Mouse (Mus musculus) hindbrain, embryonic 14.5 days (tissue): ENCODE data around the gene Hmg20b. TPM values are rescaled to one million over a fixed set of nuclear protein-coding genes. Genes with fewer than 3 reads are reported as not detected.

Experiments
- ATAC-seq: fragments of 200-750 bp; cut with Nextera tagmentation; 2 replicates; pipeline ENCODE4 v1.8.0; 2017; ENCODE audit warnings: moderate number of reproducible peaks, mild to moderate bottlenecking, moderate TSS enrichment, moderate library complexity; ENCODE audit not compliant: low FRiP score
- DNase-seq: peaks from one replicate; pipeline ENCODE4 v3.0.0-alpha.2; 2015; ENCODE audit warnings: low spot score
- H3K27ac ChIP-seq: fragments of 300-500 bp; sonication (generic); 2 replicates; pipeline ENCODE4 v1.5.1; 2014; ENCODE audit warnings: mild to moderate bottlenecking, moderate library complexity
- H3K27me3 ChIP-seq: fragments of 300-500 bp; sonication (generic); 2 replicates; pipeline ENCODE4 v1.6.1; 2014; ENCODE audit warnings: mild to moderate bottlenecking, low read length, mixed read lengths; ENCODE audit not compliant: control insufficient read depth, insufficient read depth
- H3K36me3 ChIP-seq: fragments of 300-500 bp; sonication (generic); replicated peaks from 2 replicates; pipeline ENCODE4 v1.6.1; 2014; ENCODE audit not compliant: control insufficient read depth, insufficient read depth
- H3K4me1 ChIP-seq: fragments of 300-500 bp; sonication (generic); replicated peaks from 2 replicates; pipeline ENCODE4 v1.6.1; 2014; ENCODE audit warnings: antibody characterized with exemption, low read length, mixed read lengths; ENCODE audit not compliant: control insufficient read depth, insufficient read depth
- H3K4me2 ChIP-seq: fragments of 300-500 bp; sonication (generic); replicated peaks from 2 replicates; pipeline ENCODE4 v1.6.1; 2014; ENCODE audit warnings: mild to moderate bottlenecking, moderate library complexity
- H3K4me3 ChIP-seq: fragments of 300-500 bp; sonication (generic); replicated peaks from 2 replicates; pipeline ENCODE4 v1.5.1; 2014; ENCODE audit warnings: mild to moderate bottlenecking, low read length
- H3K9ac ChIP-seq: fragments of 300-500 bp; sonication (generic); 2 replicates; pipeline ENCODE4 v1.6.1; 2014
- H3K9me3 ChIP-seq: fragments of 300-500 bp; sonication (generic); 2 replicates; pipeline ENCODE4 v1.6.1; 2016; ENCODE audit warnings: low read length; ENCODE audit not compliant: control insufficient read depth
- WGBS: fragments of 180-500 bp; shearing (Covaris S2); extraction: QIAGEN DNeasy Blood & Tissue Kit; methylation state at CpG from one replicate; pipeline ENCODE4 v1.1.7; 2014; 5-methylcytosine and 5-hydroxymethylcytosine counted together
- polyA plus RNA-seq: library from polyadenylated mRNA; unstranded; fragments of >200 nt; fragmentation: Nextera tagmentation; extraction: Ambion mirVana; gene quantifications from 2 replicates; pipeline ENCODE4 v1.2.1, GENCODE M21; 2014

Gene Hmg20b
- polyA plus RNA-seq, 1 experiment from 2014 or later: 34.0 TPM

GRCm38 (mm10) chr10:81318589-81319329, 31.5 kb downstream of the Hmg20b start:
- DNase-seq (no peak), ATAC-seq (no peak)
- peaks cover 62% of the 10 kb centered on the region for H3K36me3 ChIP-seq
- WGBS: 92% methylated on average over 13 of the region's 13 CpGs
- H3K4me3 ChIP-seq: no peak overlapping the region
- H3K27me3 ChIP-seq: no peaks in the 10 kb centered on the region
- H3K9me3 ChIP-seq: no peaks in the 10 kb centered on the region
- H3K27ac ChIP-seq: no peak overlapping the region
- peak overlapping the region; percentile 48; the same call in 1 of the 2 replicates for H3K9ac ChIP-seq
- no peak overlapping the region for H3K4me2 ChIP-seq
- H3K4me1 ChIP-seq: peaks cover 20% of the 10 kb centered on the region

- Histone ChIP-seq H3K4me2 (peak overlapping the region; percentile 28), H3K36me3 (peaks cover 62% of the 10 kb centered on the region)
- no peak for DNase-seq
Measured at GRCm38 (mm10) chr10:81317273-81317672, 33.0 kb downstream of the Hmg20b start.

GRCm38 (mm10) chr10:81316338-81317060, 33.8 kb downstream of the Hmg20b start:
- peaks cover 70% of the 10 kb centered on the region for H3K36me3 ChIP-seq
- no peak for ATAC-seq
- no peak for DNase-seq
- peak overlapping the region; percentile 28 for H3K4me2 ChIP-seq
- H3K27ac ChIP-seq: no peak overlapping the region
- no peaks in the 10 kb centered on the region for H3K27me3 ChIP-seq
- H3K9ac ChIP-seq: peak overlapping the region; percentile 13; the same call in 1 of the 2 replicates
- H3K9me3 ChIP-seq: no peaks in the 10 kb centered on the region
- H3K4me1 ChIP-seq: peaks cover 12% of the 10 kb centered on the region
- no peak overlapping the region for H3K4me3 ChIP-seq
- 44% methylated on average over 16 of the region's 16 CpGs for WGBS

More at GRCm38 (mm10) chr10:81317273-81317672, 33.0 kb downstream of the Hmg20b start:
- Histone ChIP-seq H3K9ac (peak overlapping the region; percentile 13; the same call in 1 of the 2 replicates), H3K9me3 (no peaks in the 10 kb centered on the region), H3K4me1 (peaks cover 20% of the 10 kb centered on the region), H3K27me3 (no peaks in the 10 kb centered on the region), H3K4me3 (no peak overlapping the region), H3K27ac (no peak overlapping the region)
- ATAC-seq: no peak
- WGBS: 14% methylated on average over 19 of the region's 20 CpGs

GRCm38 (mm10) chr10:81315587-81315986, 34.7 kb downstream of the Hmg20b start:
- Histone ChIP-seq H3K4me1 (peaks cover 12% of the 10 kb centered on the region), H3K9me3 (no peaks in the 10 kb centered on the region), H3K9ac (no peak overlapping the region), H3K27me3 (no peaks in the 10 kb centered on the region), H3K4me2 (no peak overlapping the region), H3K27ac (no peak overlapping the region), H3K36me3 (peaks cover 79% of the 10 kb centered on the region), H3K4me3 (no peak overlapping the region)
- no peak for DNase-seq
- no peak for ATAC-seq
- 93% methylated on average over 16 of the region's 16 CpGs for WGBS

- no peak overlapping the region for H3K4me2 ChIP-seq
- no peak overlapping the region for H3K4me3 ChIP-seq
- H3K9me3 ChIP-seq: no peaks in the 10 kb centered on the region
- no peak for DNase-seq
- no peak for ATAC-seq
- WGBS: 82% methylated on average over 7 of the region's 7 CpGs
- no peak overlapping the region for H3K27ac ChIP-seq
- no peak overlapping the region for H3K9ac ChIP-seq
- peaks cover 5% of the 10 kb centered on the region for H3K4me1 ChIP-seq
- H3K36me3 ChIP-seq: peaks cover 93% of the 10 kb centered on the region
- H3K27me3 ChIP-seq: no peaks in the 10 kb centered on the region
Measured at GRCm38 (mm10) chr10:81314201-81314600, 36.1 kb downstream of the Hmg20b start.

- Histone ChIP-seq H3K4me1 (no peaks in the 10 kb centered on the region; the same call in 1 of the 2 replicates), H3K36me3 (peaks cover 95% of the 10 kb centered on the region), H3K4me3 (no peak overlapping the region), H3K9ac (no peak overlapping the region), H3K4me2 (no peak overlapping the region), H3K27ac (no peak overlapping the region), H3K9me3 (no peaks in the 10 kb centered on the region), H3K27me3 (no peaks in the 10 kb centered on the region)
- DNase-seq: no peak
- 94% methylated on average over 13 of the region's 13 CpGs for WGBS
- ATAC-seq: no peak
Measured at GRCm38 (mm10) chr10:81313581-81313980, 36.7 kb downstream of the Hmg20b start.

- 87% methylated on average over 5 of the region's 5 CpGs for WGBS
- no peak overlapping the region for H3K27ac ChIP-seq
Measured at GRCm38 (mm10) chr10:81309571-81309970, 40.7 kb downstream of the Hmg20b start.

GRCm38 (mm10) chr10:81306837-81307682, 43.2 kb downstream of the Hmg20b start:
- Histone ChIP-seq H3K9ac (no peak overlapping the region), H3K9me3 (no peaks in the 10 kb centered on the region), H3K4me1 (no peaks in the 10 kb centered on the region; the same call in 1 of the 2 replicates), H3K27ac (no peak overlapping the region), H3K4me3 (no peak overlapping the region), H3K4me2 (no peak overlapping the region), H3K27me3 (no peaks in the 10 kb centered on the region), H3K36me3 (peaks cover 66% of the 10 kb centered on the region)
- DNase-seq: no peak
- WGBS: 95% methylated on average over 21 of the region's 21 CpGs
- no peak for ATAC-seq

More at GRCm38 (mm10) chr10:81309571-81309970, 40.7 kb downstream of the Hmg20b start:
- DNase-seq (no peak), ATAC-seq (no peak)
- H3K9ac ChIP-seq: no peak overlapping the region
- H3K4me1 ChIP-seq: no peaks in the 10 kb centered on the region
- H3K4me3 ChIP-seq: no peak overlapping the region
- no peak overlapping the region for H3K4me2 ChIP-seq
- no peaks in the 10 kb centered on the region for H3K9me3 ChIP-seq
- no peaks in the 10 kb centered on the region for H3K27me3 ChIP-seq
- H3K36me3 ChIP-seq: peaks cover 90% of the 10 kb centered on the region
